Mouse (Mus musculus) urinary bladder, postnatal 10 days (tissue): ENCODE measurements around the gene Ccno.

ENCODE experiments used
- DNase-seq: peaks from one replicate; pipeline ENCODE4 v3.0.0; 2022; ENCODE audit warnings: low spot score

The Ccno gene

GRCm38 (mm10) chr13:112987532-112987943, at the start of gene Ccno:
Gene Ccno (plus strand): TSS chr13:112987802.
- peak; percentile 77 for DNase-seq

- no peak for DNase-seq
Observed at GRCm38 (mm10) chr13:112938130-112938529, 49.5 kb upstream of the Ccno start.

GRCm38 (mm10) chr13:112941879-112942330, 45.7 kb upstream of the Ccno start:
- no peak for DNase-seq

- no peak for DNase-seq
Observed at GRCm38 (mm10) chr13:112945312-112945711, 42.3 kb upstream of the Ccno start.

- DNase-seq, result no peak
Observed at GRCm38 (mm10) chr13:112945900-112946299, 41.7 kb upstream of the Ccno start.

GRCm38 (mm10) chr13:112954067-112954466, 33.5 kb upstream of the Ccno start:
- DNase-seq, result no peak

GRCm38 (mm10) chr13:112963081-112963480, 24.5 kb upstream of the Ccno start:
- no peak for DNase-seq

- DNase-seq, result no peak
Observed at GRCm38 (mm10) chr13:112964421-112964820, 23.2 kb upstream of the Ccno start.

- no peak for DNase-seq
Observed at GRCm38 (mm10) chr13:112967267-112967666, 20.3 kb upstream of the Ccno start.

GRCm38 (mm10) chr13:112976720-112977119, 10.9 kb upstream of the Ccno start:
- no peak for DNase-seq

GRCm38 (mm10) chr13:112985605-112986450, 1.8 kb upstream of the Ccno start:
- DNase-seq, result no peak

GRCm38 (mm10) chr13:112986451-112986950, 1.1 kb upstream of the Ccno start:
- DNase-seq, result no peak

- DNase-seq, result no peak
Observed at GRCm38 (mm10) chr13:112987991-112988390, 389 bp downstream of the Ccno start.

- DNase-seq, result no peak
Observed at GRCm38 (mm10) chr13:112988866-112989265, 1.3 kb downstream of the Ccno start.

GRCm38 (mm10) chr13:112989541-112989940, 1.9 kb downstream of the Ccno start:
- DNase-seq, result no peak

- no peak for DNase-seq
Observed at GRCm38 (mm10) chr13:112990346-112990745, 2.7 kb downstream of the Ccno start.

- DNase-seq, result no peak
Observed at GRCm38 (mm10) chr13:112993531-112994152, 6.0 kb downstream of the Ccno start, which contains the start of gene Mcidas. Gene Mcidas (plus strand): TSS chr13:112993845.

- no peak for DNase-seq
Observed at GRCm38 (mm10) chr13:112994191-112994590, 6.6 kb downstream of the Ccno start.

- no peak for DNase-seq
Observed at GRCm38 (mm10) chr13:112996407-112996806, 8.8 kb downstream of the Ccno start.

- DNase-seq, result no peak
Observed at GRCm38 (mm10) chr13:112997369-112997768, 9.8 kb downstream of the Ccno start.

GRCm38 (mm10) chr13:112998427-112999201, 11.0 kb downstream of the Ccno start:
- no peak for DNase-seq

- DNase-seq, result no peak
Observed at GRCm38 (mm10) chr13:113000090-113000489, 12.5 kb downstream of the Ccno start.
